Mouse (Mus musculus): ENCODE data around the gene Tpp1. TPM values are rescaled to one million over a fixed set of nuclear protein-coding genes. Genes with fewer than 3 reads are reported as not detected.
A peak's percentile ranks its signal among the peaks of the same experiment; 100 is the strongest.

Gene Tpp1
- polyA plus RNA-seq, 1 experiment from 2014 or later = 73.5 TPM

DNA sequence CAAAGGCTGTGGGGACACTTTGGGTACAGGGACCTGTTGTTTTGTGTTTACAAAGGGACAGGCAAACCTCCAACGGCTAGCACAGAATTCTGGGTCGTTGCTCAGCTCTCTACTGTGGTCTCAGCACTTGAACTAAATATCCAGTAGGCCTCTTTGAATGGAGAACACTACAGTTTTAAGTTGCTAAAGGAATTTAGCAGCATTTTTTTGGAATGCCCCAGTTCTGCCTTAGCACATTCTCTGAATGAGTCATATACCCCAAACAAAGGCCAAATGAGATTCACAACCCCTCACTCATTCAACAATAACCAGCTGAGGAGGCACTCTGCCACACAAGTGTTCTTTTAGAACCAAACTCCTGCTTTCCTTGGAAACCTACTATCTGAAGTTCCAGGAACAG, 30.1 kb downstream of the Tpp1 start:
- no peak overlapping the region for H3K27ac ChIP-seq (ENCODE audit: low read length)
- H3K27me3 ChIP-seq (ENCODE audit: control insufficient read depth, insufficient read depth, low read depth, low read length) = no peaks in the 10 kb centered on the region
- H3K9ac ChIP-seq (ENCODE audit: low read depth, low read length) = no peak overlapping the region
- no peak overlapping the region for H3K4me2 ChIP-seq (ENCODE audit: low read depth, low read length)
- 38% methylated on average over 2 of the region's 2 CpGs for WGBS (ENCODE audit: insufficient replicate concordance)
- no peaks in the 10 kb centered on the region for H3K4me1 ChIP-seq (ENCODE audit: control insufficient read depth, low read depth, low read length)
- ATAC-seq (ENCODE audit: low read depth) = no peak
- H3K4me3 ChIP-seq (ENCODE audit: low read depth, low read length) = no peak overlapping the region
- no peaks in the 10 kb centered on the region for H3K36me3 ChIP-seq (ENCODE audit: control insufficient read depth, insufficient read depth)
- no peaks in the 10 kb centered on the region for H3K9me3 ChIP-seq (replicated peaks; ENCODE audit: control insufficient read depth, low read length)

DNA sequence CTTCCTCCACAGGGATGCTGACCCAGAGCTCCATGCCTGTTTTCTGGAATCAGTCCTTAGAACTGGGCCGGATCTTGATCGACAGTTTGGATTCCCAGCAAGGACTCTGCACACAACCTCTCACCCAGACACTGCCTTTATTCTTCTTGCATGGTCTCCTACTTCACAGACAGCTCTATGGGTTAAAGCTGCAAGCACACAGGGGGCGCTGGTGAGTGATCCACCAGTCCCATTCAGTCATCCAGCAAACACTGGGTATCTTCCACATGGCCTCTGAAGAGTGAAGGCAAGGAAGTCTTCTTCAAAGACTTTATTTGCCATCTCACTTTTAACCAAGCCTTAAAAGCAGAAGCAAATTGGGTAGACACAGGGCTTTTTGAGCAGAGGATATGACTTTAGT, 36.7 kb downstream of the Tpp1 start:
- Histone ChIP-seq H3K4me1 (ENCODE audit: control insufficient read depth, low read depth, low read length) (no peaks in the 10 kb centered on the region), H3K4me2 (ENCODE audit: low read depth, low read length) (no peak overlapping the region), H3K9ac (ENCODE audit: low read depth, low read length) (no peak overlapping the region), H3K27me3 (ENCODE audit: control insufficient read depth, insufficient read depth, low read depth, low read length) (no peaks in the 10 kb centered on the region), H3K4me3 (ENCODE audit: low read depth, low read length) (no peak overlapping the region), H3K27ac (ENCODE audit: low read length) (no peak overlapping the region), H3K36me3 (ENCODE audit: control insufficient read depth, insufficient read depth) (no peaks in the 10 kb centered on the region), H3K9me3 (replicated peaks; ENCODE audit: control insufficient read depth, low read length) (no peaks in the 10 kb centered on the region)
- 46% methylated on average over 3 of the region's 3 CpGs for WGBS (ENCODE audit: insufficient replicate concordance)
- ATAC-seq (ENCODE audit: low read depth) = no peak

- WGBS (ENCODE audit: insufficient replicate concordance) = 50% methylated on average over 5 of the region's 5 CpGs
- Histone ChIP-seq H3K9me3 (replicated peaks; ENCODE audit: control insufficient read depth, low read length) (no peaks in the 10 kb centered on the region), H3K36me3 (ENCODE audit: control insufficient read depth, insufficient read depth) (no peaks in the 10 kb centered on the region), H3K9ac (ENCODE audit: low read depth, low read length) (no peak overlapping the region), H3K4me2 (ENCODE audit: low read depth, low read length) (no peak overlapping the region), H3K27ac (ENCODE audit: low read length) (no peak overlapping the region), H3K27me3 (ENCODE audit: control insufficient read depth, insufficient read depth, low read depth, low read length) (no peaks in the 10 kb centered on the region), H3K4me3 (ENCODE audit: low read depth, low read length) (no peak overlapping the region), H3K4me1 (ENCODE audit: control insufficient read depth, low read depth, low read length) (peaks cover 2% of the 10 kb centered on the region)
- ATAC-seq (ENCODE audit: low read depth) = peak; percentile 83
These were observed 43.3 kb downstream of the Tpp1 start for GRCm38 (mm10) chr7:105708733-105709132.

DNA sequence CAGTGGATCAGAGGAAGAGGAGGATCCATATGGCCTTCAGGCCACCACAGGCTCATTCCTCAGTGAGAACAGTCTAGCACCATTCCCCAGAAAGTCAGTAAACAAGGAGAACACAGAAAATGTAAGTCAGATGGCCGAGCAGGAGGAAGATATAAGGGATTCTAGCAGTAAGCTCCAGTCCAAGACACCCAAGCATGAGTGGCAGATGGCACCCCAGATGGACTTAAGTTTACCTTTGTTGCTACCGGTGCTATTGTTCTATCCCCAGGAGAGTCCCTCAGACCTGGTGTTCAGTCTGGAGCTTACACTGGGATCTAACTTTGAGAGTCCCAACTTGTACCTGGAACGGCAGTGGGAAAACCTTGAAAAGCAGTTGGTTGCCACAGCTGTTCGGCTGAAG, 48.2 kb downstream of the Tpp1 start:
- Histone ChIP-seq H3K36me3 (ENCODE audit: control insufficient read depth, insufficient read depth) (no peaks in the 10 kb centered on the region), H3K4me1 (ENCODE audit: control insufficient read depth, low read depth, low read length) (no peaks in the 10 kb centered on the region), H3K27ac (ENCODE audit: low read length) (no peak overlapping the region), H3K9me3 (replicated peaks; ENCODE audit: control insufficient read depth, low read length) (no peaks in the 10 kb centered on the region), H3K4me2 (ENCODE audit: low read depth, low read length) (no peak overlapping the region), H3K27me3 (ENCODE audit: control insufficient read depth, insufficient read depth, low read depth, low read length) (no peaks in the 10 kb centered on the region), H3K4me3 (ENCODE audit: low read depth, low read length) (no peak overlapping the region), H3K9ac (ENCODE audit: low read depth, low read length) (no peak overlapping the region)
- WGBS (ENCODE audit: insufficient replicate concordance) = 53% methylated on average over 4 of the region's 4 CpGs
- ATAC-seq (ENCODE audit: low read depth) = no peak

DNA sequence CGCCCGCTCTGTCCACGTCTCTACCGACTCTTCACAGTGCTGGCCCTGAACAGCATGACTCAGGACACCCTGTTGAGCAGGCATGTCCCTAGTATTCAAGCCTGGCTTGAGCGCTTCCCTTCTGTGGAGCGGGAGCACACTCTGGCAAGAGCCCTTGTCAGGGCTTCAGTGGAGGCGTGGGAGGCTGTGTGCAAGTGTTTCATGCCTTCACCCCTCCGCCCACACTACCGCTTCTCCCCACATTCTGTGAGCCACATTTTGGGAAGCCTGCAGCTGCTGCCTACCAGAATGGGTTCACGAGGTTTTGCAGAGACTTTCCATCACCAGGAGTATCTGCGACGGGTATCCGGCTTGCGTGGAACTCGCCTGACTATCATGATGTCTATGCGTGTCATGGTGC, 48.9 kb downstream of the Tpp1 start:
- no peaks in the 10 kb centered on the region for H3K9me3 ChIP-seq (replicated peaks; ENCODE audit: control insufficient read depth, low read length)
- no peak for ATAC-seq (ENCODE audit: low read depth)
- H3K9ac ChIP-seq (ENCODE audit: low read depth, low read length) = no peak overlapping the region
- no peak overlapping the region for H3K27ac ChIP-seq (ENCODE audit: low read length)
- no peaks in the 10 kb centered on the region for H3K4me1 ChIP-seq (ENCODE audit: control insufficient read depth, low read depth, low read length)
- no peaks in the 10 kb centered on the region for H3K27me3 ChIP-seq (ENCODE audit: control insufficient read depth, insufficient read depth, low read depth, low read length)
- no peak overlapping the region for H3K4me3 ChIP-seq (ENCODE audit: low read depth, low read length)
- WGBS (ENCODE audit: insufficient replicate concordance) = 72% methylated on average over 16 of the region's 16 CpGs
- no peaks in the 10 kb centered on the region for H3K36me3 ChIP-seq (ENCODE audit: control insufficient read depth, insufficient read depth)
- no peak overlapping the region for H3K4me2 ChIP-seq (ENCODE audit: low read depth, low read length)

Other genes starting within 250 kb of the Tpp1 start
- 21.3 and 21.9 TPM in 2 replicates for gene Smpd1, start 197.9 kb downstream of the Tpp1 start, polyA plus RNA-seq (2015; fragmentation: Nextera tagmentation; extraction: Ambion mirVana)
- 1.9 and 3.3 TPM in 2 replicates for gene Apbb1, start 170.6 kb downstream of the Tpp1 start, polyA plus RNA-seq (2015; fragmentation: Nextera tagmentation; extraction: Ambion mirVana)
- gene Hpx, start 152.1 kb downstream of the Tpp1 start, polyA plus RNA-seq (2015; fragmentation: Nextera tagmentation; extraction: Ambion mirVana) = 451 and 504 TPM in 2 replicates
- gene Trim3, start 118.7 kb downstream of the Tpp1 start, polyA plus RNA-seq (2015; fragmentation: Nextera tagmentation; extraction: Ambion mirVana) = 3.1 and 4.6 TPM in 2 replicates
- 91.7 and 106 TPM in 2 replicates for gene Timm10b, start 112.2 kb downstream of the Tpp1 start, polyA plus RNA-seq (2015; fragmentation: Nextera tagmentation; extraction: Ambion mirVana)
- 11.0 and 11.2 TPM in 2 replicates for gene Arfip2, start 111.8 kb downstream of the Tpp1 start, polyA plus RNA-seq (2015; fragmentation: Nextera tagmentation; extraction: Ambion mirVana)
- gene Gm45799, start 111.7 kb downstream of the Tpp1 start, polyA plus RNA-seq (2015; fragmentation: Nextera tagmentation; extraction: Ambion mirVana) = 4.1 and 17.0 TPM in 2 replicates
- gene Dnhd1, start 101.4 kb downstream of the Tpp1 start, polyA plus RNA-seq (2015; fragmentation: Nextera tagmentation; extraction: Ambion mirVana) = 0.13 and 0.16 TPM in 2 replicates
- gene Ilk, start 15.6 kb downstream of the Tpp1 start, polyA plus RNA-seq (2015; fragmentation: Nextera tagmentation; extraction: Ambion mirVana) = 114 and 116 TPM in 2 replicates
- 11.0 and 11.5 TPM in 2 replicates for gene Rrp8, start 14.8 kb downstream of the Tpp1 start, polyA plus RNA-seq (2015; fragmentation: Nextera tagmentation; extraction: Ambion mirVana)
- 82.4 and 84.8 TPM in 2 replicates for gene Taf10, start 7.9 kb downstream of the Tpp1 start, polyA plus RNA-seq (2015; fragmentation: Nextera tagmentation; extraction: Ambion mirVana)
- 0.77 and 0.91 TPM in 2 replicates for gene Dchs1, start 35.4 kb upstream of the Tpp1 start, polyA plus RNA-seq (2015; fragmentation: Nextera tagmentation; extraction: Ambion mirVana)
- gene Mrpl17, start 58.9 kb upstream of the Tpp1 start, polyA plus RNA-seq (2015; fragmentation: Nextera tagmentation; extraction: Ambion mirVana) = 204 and 210 TPM in 2 replicates
- gene Gm4070, start 201.7 kb upstream of the Tpp1 start, polyA plus RNA-seq (2015; fragmentation: Nextera tagmentation; extraction: Ambion mirVana) = 0.98 and 1.3 TPM in 2 replicates

All from liver, embryonic 16.5 days (tissue).